Mouse (Mus musculus): Measurements from ENCODE around the gene Amy1. TPM values are rescaled to one million over a fixed set of nuclear protein-coding genes. Genes with fewer than 3 reads are reported as not detected.

Amy1 gene
- 120 TPM for polyA plus RNA-seq (2014; fragmentation: Illumina TruSeq; extraction: RNeasy Lipid Tissue Mini Kit (QIAGEN cat#74804); ENCODE audit: low read depth, low replicate concordance)

DNA sequence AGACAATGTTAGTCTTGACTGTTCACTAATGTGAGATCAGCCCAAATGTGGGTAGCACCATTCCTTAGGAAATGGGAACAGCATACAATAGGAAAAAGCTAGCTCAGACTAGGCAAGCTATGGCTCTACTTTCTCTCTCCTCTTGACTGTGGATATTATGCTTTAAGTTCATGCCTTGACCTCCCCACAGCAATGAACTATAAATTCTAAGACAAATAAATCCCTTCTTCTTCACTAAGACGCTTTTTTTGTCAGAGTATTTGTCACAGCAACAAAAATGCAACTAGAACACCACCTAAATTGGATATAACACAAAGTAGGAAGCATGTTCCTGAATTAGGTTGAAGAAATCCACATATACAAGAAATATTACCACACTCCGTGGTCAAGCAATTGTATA is at the start of gene Amy1:
Amy1 (minus strand) TSS at position 101 of the 400 bp plus-strand sequence.

GRCm38 (mm10) chr3:113629606-113630359 is 23.3 kb upstream of the Amy1 start, which contains the start of gene Rnpc3:
Rnpc3 (minus strand) TSS chr3:113630149.

GRCm38 (mm10) chr3:113532328-113532727 is 74.2 kb downstream of the Amy1 start, which contains the start of gene Amy2a1:
Amy2a1 (minus strand) TSS chr3:113532428.

Other genes starting within 250 kb of the Amy1 start
- not detected for gene Amy2a1, start 74.3 kb downstream of the Amy1 start, polyA plus RNA-seq (2014; fragmentation: Illumina TruSeq; extraction: RNeasy Lipid Tissue Mini Kit (QIAGEN cat#74804); ENCODE audit: low read depth, low replicate concordance)
- gene Rnpc3, start 23.4 kb upstream of the Amy1 start, polyA plus RNA-seq (2014; fragmentation: Illumina TruSeq; extraction: RNeasy Lipid Tissue Mini Kit (QIAGEN cat#74804); ENCODE audit: low read depth, low replicate concordance) = 26.4 TPM

All from adipose tissue, adult 10 weeks (tissue).